Mouse (Mus musculus) frontal cortex, postnatal 36 days (tissue): Measurements from ENCODE around the gene Riiad1.

Source experiments
- DNase-seq, 2 experiments: peaks; one replicate each; pipeline ENCODE4 v3.0.0; 2022; ENCODE audit warnings: low spot score in 2 of 2

Gene Riiad1

GRCm38 (mm10) chr3:94480291-94480884 is at the start of gene Riiad1:
Gene Riiad1 (minus strand): TSS chr3:94480341.
- no peak for DNase-seq

- DNase-seq, result no peak
These were observed 46.6 kb upstream of the Riiad1 start for GRCm38 (mm10) chr3:94526731-94527130.

GRCm38 (mm10) chr3:94506664-94507063 is 26.5 kb upstream of the Riiad1 start:
- no peak for DNase-seq

- DNase-seq, result no peak
These were observed 22.1 kb upstream of the Riiad1 start for GRCm38 (mm10) chr3:94502243-94502642.

- no peak for DNase-seq
These were observed 17.0 kb upstream of the Riiad1 start for GRCm38 (mm10) chr3:94497162-94497561.

- no peak for DNase-seq
These were observed 7.4 kb upstream of the Riiad1 start for GRCm38 (mm10) chr3:94487581-94487980.

- no peak for DNase-seq
These were observed 5.8 kb upstream of the Riiad1 start for GRCm38 (mm10) chr3:94485922-94486321.

GRCm38 (mm10) chr3:94483790-94484439 is 3.8 kb upstream of the Riiad1 start:
- DNase-seq, result peak; percentile 94 to 98

- DNase-seq, result no peak
These were observed 2.7 kb upstream of the Riiad1 start for GRCm38 (mm10) chr3:94482764-94483385.

- DNase-seq, result no peak
These were observed 1.3 kb upstream of the Riiad1 start for GRCm38 (mm10) chr3:94481429-94481828.

GRCm38 (mm10) chr3:94479564-94479963 is 577 bp downstream of the Riiad1 start:
- DNase-seq, result no peak

GRCm38 (mm10) chr3:94478591-94479169 is 1.5 kb downstream of the Riiad1 start:
- DNase-seq, result no peak

- DNase-seq, result peak; percentile 73 to 74
These were observed 2.1 kb downstream of the Riiad1 start, which contains the start of gene Celf3 for GRCm38 (mm10) chr3:94477981-94478422. Gene Celf3 (plus strand): TSS chr3:94478295.

- peak; percentile 71 to 76 for DNase-seq
These were observed 2.7 kb downstream of the Riiad1 start for GRCm38 (mm10) chr3:94477444-94477843.

- no peak for DNase-seq
These were observed 3.7 kb downstream of the Riiad1 start for GRCm38 (mm10) chr3:94476301-94477035.

GRCm38 (mm10) chr3:94473567-94474232 is 6.4 kb downstream of the Riiad1 start:
- no peak for DNase-seq

GRCm38 (mm10) chr3:94473115-94473505 is 7.0 kb downstream of the Riiad1 start:
- no peak for DNase-seq

- DNase-seq, result no peak
These were observed 7.6 kb downstream of the Riiad1 start for GRCm38 (mm10) chr3:94472447-94473114.

- DNase-seq, result no peak
These were observed 11.2 kb downstream of the Riiad1 start for GRCm38 (mm10) chr3:94468931-94469330.

- DNase-seq, result peak; percentile 63 to 86
These were observed 14.3 kb downstream of the Riiad1 start for GRCm38 (mm10) chr3:94465632-94466430.
